11 mouse cellular contexts compared by ENCODE assay signal in the genomic region with DNA sequence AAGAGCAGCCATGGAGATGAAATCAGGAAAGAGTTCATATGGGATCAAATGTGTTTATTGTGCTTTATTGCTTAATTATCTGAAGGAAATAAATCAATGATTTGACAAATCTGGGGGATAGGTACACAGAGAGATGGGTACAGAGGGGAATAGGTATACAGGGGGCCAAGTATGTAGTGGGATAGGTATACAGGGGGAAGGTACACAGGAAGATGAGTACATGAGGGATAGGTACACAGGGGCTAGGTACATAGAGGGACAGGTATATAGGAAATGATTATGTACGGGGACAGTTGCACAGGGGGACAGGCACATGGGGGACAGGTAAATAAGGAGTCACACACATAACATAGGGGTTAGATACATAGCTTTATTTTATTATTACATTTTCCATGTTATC. TPM values are rescaled to one million over a fixed set of nuclear protein-coding genes. Genes with fewer than 3 reads are reported as not detected.
"Had no signal": no experiment of that assay in that cellular context is flagged by ENCODE, and none has a peak within 500 bp of the region (broad histone marks: within the 10 kb centered on the region; RNA-seq: fewer than 3 reads in every experiment).

No protein-coding gene starts in this region.

- H3K9ac ChIP-seq: limb, embryonic 12.5 days; liver, embryonic 13.5 days; liver, postnatal 0 days; stomach, embryonic 15.5 days had no signal

- H3K27me3 ChIP-seq: limb, embryonic 12.5 days; liver, embryonic 13.5 days; stomach, embryonic 15.5 days had no signal

- ATAC-seq: intestine, postnatal 0 days; liver, postnatal 0 days; lung, postnatal 0 days had no signal

- H3K36me3 ChIP-seq: limb, embryonic 12.5 days; liver, embryonic 13.5 days; stomach, embryonic 15.5 days had no signal

- H3K9me3 ChIP-seq: limb, embryonic 12.5 days; liver, embryonic 13.5 days; stomach, embryonic 15.5 days had no signal

- DNase-seq: liver, embryonic 13.5 days; right cerebral cortex, postnatal 4 days; spleen, adult 18-20 months; thymus, postnatal 36 days had no signal

- H3K27ac ChIP-seq: layer of hippocampus, adult 2 months; limb, embryonic 12.5 days; liver, embryonic 13.5 days; stomach, embryonic 15.5 days had no signal

- H3K4me3 ChIP-seq: layer of hippocampus, adult 2 months; limb, embryonic 12.5 days; liver, embryonic 13.5 days; stomach, embryonic 15.5 days had no signal

- H3K4me2 ChIP-seq: limb, embryonic 12.5 days; liver, embryonic 13.5 days; stomach, embryonic 15.5 days had no signal

- H3K4me1 ChIP-seq: limb, embryonic 12.5 days; stomach, embryonic 15.5 days had no signal

RNA-seq across cellular contexts. Expression of a gene that starts 29.6 kb away (rescaled TPM):
- total RNA-seq: neutrophil, adult 5-6 weeks had no signal
